Mouse (Mus musculus) thymus, postnatal 10 days (tissue): ENCODE measurements at regions not wholly inside any gene's neighbourhood (a gene's known extent, or its start where the extent isn't known, plus 50 kb on each side); places are given as distances from the start of the nearest gene placed in this dataset.

Experiments
- DNase-seq, 2 experiments: peaks; one replicate each; pipeline ENCODE4 v3.0.0; 2021; ENCODE audit warnings: low spot score in 2 of 2

GRCm38 (mm10) chr2:103893159-103893740, 64.5 kb upstream of the Lmo2 start:
- no peak for DNase-seq

GRCm38 (mm10) chr2:103893805-103894204, 64.0 kb upstream of the Lmo2 start:
- no peak for DNase-seq

- DNase-seq: no peak
Measured at GRCm38 (mm10) chr2:103894981-103895676, 62.7 kb upstream of the Lmo2 start.

- DNase-seq: no peak
Measured at GRCm38 (mm10) chr2:103896160-103896559, 61.6 kb upstream of the Lmo2 start.

- no peak for DNase-seq
Measured at GRCm38 (mm10) chr2:103896814-103897213, 61.0 kb upstream of the Lmo2 start.

GRCm38 (mm10) chr2:103899713-103900112, 58.1 kb upstream of the Lmo2 start:
- no peak for DNase-seq

GRCm38 (mm10) chr2:103900384-103900783, 57.4 kb upstream of the Lmo2 start:
- no peak for DNase-seq

- no peak for DNase-seq
Measured at GRCm38 (mm10) chr2:103901457-103901856, 56.3 kb upstream of the Lmo2 start.

GRCm38 (mm10) chr2:103902777-103903176, 55.0 kb upstream of the Lmo2 start:
- DNase-seq: no peak

- no peak for DNase-seq
Measured at GRCm38 (mm10) chr2:103905681-103906080, 52.1 kb upstream of the Lmo2 start.

GRCm38 (mm10) chr2:103906581-103907184, 51.1 kb upstream of the Lmo2 start:
- DNase-seq: no peak
